Mouse (Mus musculus) urinary bladder, postnatal 10 days (tissue): ENCODE measurements around the gene Zfp988.
"Not testable (repeated sequence)": the region's sequence is repeated elsewhere in the genome, so short reads cannot be mapped to it uniquely, and the experiment has no call there.

ENCODE experiments used
- DNase-seq: peaks from one replicate; pipeline ENCODE4 v3.0.0; 2022; ENCODE audit warnings: low spot score

Gene Zfp988

DNA sequence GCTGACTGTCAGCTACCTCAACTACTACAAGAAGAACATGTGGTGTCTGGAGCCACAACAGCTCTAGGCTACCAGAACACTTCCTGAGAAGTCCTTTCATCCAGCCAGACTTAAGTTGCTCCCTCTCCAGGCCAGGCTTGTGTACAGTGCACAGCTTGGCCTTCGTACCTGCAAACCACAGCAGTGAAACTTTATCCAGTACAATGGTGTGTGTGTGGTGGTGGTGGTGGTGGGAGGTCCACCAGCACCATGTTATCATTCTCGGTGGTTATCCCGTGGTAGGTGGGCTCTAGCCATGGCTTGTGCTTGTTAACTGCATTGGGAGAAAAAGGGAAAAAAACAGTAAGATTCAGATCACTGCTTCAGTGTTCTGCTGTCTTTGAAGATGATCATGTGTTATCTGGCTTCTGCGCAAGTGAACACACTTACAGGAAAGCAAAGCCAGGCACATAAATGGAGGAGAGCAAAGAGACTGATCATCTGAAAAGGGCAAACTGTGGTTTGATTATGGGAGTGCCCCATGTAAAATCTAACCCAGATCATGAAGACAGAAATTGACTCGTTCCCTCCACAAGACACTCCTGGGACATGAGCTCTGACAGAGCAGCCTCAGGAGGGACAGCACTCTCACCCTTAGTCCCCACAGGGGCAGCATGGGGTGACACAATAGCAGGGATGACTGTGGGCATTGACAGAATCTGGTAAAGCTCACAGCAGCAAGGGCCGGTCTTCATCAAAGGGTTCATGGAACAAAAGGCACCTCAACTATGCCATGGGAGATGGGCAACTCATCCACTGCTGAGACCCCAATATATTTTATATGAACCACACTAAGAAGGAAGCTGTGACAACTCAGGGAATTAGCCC lies 37.8 kb downstream of the Zfp988 start:
- DNase-seq = not testable (repeated sequence)

- not testable (repeated sequence) for DNase-seq
These were observed 39.6 kb downstream of the Zfp988 start for GRCm38 (mm10) chr4:147345061-147345554.

DNA sequence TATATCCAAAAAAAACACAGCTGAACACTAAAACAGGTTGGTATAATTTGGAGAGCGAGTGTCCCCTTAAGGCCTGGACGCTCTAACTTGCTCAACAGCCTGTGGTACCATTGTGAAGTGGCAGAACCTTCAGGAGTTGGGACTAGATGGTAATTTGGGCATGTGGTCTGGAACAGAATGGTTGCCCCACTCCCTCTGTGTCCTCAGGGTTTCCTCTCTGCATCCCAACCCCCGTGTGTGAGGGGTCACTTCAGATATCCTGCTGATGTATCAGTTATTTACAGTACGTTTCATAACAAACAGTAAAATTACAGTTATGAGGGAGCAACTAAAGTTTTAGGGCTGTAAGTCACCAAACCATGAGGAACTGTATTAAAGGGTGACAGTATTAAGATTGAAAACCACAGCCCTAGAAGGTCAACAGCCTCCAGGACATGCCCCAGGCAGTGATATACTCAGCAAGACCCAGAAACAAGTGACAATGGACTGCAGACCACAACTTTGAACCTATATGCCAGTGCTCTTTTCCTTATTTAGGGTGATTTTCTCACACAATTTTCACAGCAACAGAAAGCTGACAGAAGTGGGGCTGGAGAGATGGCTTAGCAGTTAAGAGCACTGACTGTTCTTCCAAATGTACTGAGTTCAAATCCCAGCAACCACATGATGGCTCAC lies 41.0 kb downstream of the Zfp988 start:
- not testable (repeated sequence) for DNase-seq

GRCm38 (mm10) chr4:147347300-147347699 lies 41.8 kb downstream of the Zfp988 start:
- not testable (repeated sequence) for DNase-seq

DNA sequence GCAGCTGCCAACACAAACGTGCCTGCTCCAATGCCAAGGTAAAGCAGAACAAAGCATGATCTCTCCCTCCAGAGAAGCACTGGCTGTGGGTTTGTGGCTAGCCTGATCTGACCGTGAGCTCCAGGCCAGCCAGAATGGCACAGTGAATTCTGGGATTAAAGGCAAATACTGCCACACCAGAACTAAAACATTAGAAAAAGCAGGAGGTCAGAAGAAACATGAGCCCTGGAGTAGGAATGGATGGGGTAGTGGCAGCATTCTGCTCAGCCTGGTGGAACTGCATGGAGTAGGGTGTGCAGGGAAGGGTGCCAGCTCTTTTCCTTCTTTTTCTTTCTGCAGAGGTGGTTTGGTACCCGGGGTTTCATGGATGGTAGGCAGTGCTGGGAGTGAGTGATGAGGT lies 42.4 kb downstream of the Zfp988 start:
- not testable (repeated sequence) for DNase-seq

- DNase-seq = not testable (repeated sequence)
These were observed 42.9 kb downstream of the Zfp988 start for GRCm38 (mm10) chr4:147348401-147348800.

DNA sequence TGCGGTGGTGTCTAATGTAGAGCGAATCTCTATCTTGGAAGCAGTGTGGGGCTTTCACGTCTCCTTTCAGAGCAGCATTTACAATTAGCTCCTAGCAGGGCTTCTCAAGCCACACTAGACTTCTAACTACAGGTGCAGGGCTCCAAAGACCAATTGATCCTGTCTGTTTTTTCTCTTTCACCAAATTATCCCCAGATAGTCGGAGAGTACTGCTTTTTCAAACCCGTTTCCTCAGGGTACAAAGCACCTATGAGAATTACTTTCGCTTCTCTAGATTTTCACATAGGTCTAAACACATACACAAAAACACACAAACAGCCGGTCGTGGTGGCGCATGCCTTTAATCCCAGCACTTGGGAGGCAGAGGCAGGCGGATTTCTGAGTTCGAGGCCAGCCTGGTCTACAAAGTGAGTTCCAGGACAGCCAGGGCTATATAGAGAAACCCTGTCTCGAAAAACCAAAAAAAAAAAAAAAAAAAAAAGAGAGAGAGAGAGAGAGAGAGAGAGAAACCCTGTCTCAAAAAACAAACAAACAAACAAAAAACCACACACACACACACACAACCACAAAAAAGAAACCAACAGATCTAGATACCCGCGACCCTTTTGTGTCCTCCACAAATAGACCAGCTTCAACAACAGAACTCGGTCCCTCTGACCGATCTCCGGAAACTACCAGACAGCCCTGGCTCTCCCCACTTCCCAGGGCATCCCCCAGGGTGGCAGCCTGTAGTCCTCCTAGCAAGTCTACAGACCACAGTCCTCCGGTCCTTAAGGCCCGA lies 43.6 kb downstream of the Zfp988 start:
- DNase-seq = not testable (repeated sequence)

- DNase-seq = not testable (repeated sequence)
These were observed 44.4 kb downstream of the Zfp988 start for GRCm38 (mm10) chr4:147349687-147350415.

GRCm38 (mm10) chr4:147350541-147350940 lies 45.1 kb downstream of the Zfp988 start:
- DNase-seq = not testable (repeated sequence)

DNA sequence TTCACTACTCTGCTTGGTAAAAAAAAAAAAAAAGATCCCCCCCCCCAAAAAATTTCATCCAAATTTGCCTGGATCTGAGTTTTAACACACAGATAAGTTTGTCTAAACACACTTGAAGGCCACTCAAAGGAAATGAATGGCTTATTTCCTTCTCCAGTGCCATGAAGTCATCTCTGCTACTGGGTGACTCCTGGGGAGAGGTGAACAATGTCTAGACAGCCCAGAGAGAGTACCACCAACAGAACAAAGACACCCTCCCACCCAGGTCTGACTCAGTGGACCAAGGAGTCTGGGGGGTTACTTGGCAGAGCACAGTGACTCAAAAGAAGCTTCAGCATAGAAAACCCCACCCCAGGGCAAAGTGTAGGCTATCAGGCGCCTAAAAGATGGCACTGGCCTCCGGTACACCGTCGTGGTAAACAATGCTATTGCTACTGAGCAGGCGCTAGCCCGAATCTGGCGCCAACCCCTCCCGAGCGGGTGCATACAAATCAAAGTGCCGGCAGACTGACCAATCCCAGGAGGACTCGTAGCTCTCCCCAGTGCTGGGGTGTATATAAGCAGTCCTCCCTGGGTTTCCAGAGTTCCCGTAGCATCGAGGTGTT lies 46.0 kb downstream of the Zfp988 start:
- DNase-seq = not testable (repeated sequence)

DNA sequence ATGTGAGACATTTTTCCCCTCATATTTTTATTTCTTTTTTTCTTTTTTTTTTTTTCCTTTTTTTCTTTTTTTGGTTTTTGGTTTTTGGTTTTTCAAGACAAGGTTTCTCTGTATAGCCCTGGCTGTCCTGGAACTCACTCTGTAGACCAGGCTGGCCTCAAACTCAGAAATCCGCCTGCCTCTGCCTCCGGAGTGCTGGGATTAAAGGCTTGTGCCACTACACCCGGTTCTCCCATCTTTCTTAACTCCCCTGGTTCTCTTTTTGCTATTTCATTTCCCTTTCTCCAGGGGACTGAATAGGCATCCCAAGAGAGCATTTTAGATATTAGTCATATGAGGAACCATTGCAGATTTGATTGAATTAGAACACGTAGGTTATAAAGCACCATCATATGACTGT lies 48.2 kb downstream of the Zfp988 start:
- DNase-seq = not testable (repeated sequence)

GRCm38 (mm10) chr4:147356042-147356441 lies 50.6 kb downstream of the Zfp988 start:
- DNase-seq = not testable (repeated sequence)

DNA sequence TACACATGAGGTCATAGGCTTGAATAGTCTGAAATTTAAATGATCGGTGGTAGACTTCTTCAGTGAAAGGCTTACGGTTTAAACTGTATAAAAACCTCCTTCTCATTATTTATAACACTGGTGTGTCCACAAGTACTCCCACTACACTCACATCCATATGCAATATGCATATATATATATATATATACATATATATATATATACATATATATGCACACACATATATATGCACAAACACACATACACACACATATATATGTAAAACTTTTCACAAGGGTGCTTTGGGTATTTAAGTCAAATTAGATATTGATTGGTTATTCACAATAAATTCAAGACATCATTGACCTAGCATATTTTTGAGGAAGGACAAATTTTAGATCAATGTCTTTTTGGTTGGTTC lies 51.7 kb downstream of the Zfp988 start:
- not testable (repeated sequence) for DNase-seq

- not testable (repeated sequence) for DNase-seq
These were observed 55.5 kb downstream of the Zfp988 start, which contains the start of gene Zfp978 for GRCm38 (mm10) chr4:147361003-147361402. TSS of gene Zfp978 (plus strand) at chr4:147361303.

DNA sequence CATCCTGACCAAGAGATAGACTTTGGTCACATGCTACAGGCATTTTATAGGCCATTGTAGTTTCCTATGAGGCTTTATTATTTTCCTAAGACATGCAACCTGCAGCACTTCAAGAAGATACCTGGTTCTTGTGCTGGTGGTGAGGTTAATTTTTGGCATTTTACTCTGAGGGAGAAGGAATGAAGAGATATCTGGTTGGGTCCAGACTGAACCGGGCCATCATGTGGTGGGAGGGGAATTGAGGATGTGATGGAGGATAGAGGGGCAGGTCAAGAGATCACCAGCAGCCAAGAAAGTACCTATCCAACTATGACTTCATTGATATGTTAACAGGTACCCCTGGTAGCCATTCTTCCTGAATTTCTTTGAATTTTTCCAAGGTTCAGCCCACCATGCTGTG lies 56.4 kb downstream of the Zfp988 start:
- DNase-seq = not testable (repeated sequence)

GRCm38 (mm10) chr4:147369564-147369963 lies 64.1 kb downstream of the Zfp988 start:
- not testable (repeated sequence) for DNase-seq

- DNase-seq = not testable (repeated sequence)
These were observed 77.7 kb downstream of the Zfp988 start for GRCm38 (mm10) chr4:147383199-147383598.
